Comparison of ENCODE assay signal across 12 mouse cellular contexts in genomic region chr5:122763271-122764031, GRCm38 (mm10). TPM values are rescaled to one million over a fixed set of nuclear protein-coding genes. Genes with fewer than 3 reads are reported as not detected.
DNase-seq lines count a peak whose midpoint lies in the region; ATAC-seq and TF ChIP-seq lines count a peak whose summit lies in the region.
"Had no signal": no experiment of that assay in that cellular context is flagged by ENCODE, and none has a peak within 500 bp of the region (broad histone marks: within the 10 kb centered on the region; RNA-seq: fewer than 3 reads in every experiment).

No protein-coding gene starts in this region.

- peak overlapping the region; percentile 15 to 50; a peak in 2 of 4 replicates for H3K27ac ChIP-seq in heart, embryonic 14.5 days (replicated peaks in 1 of 2; ENCODE audit: control insufficient read depth in 1 of 2, insufficient read depth in 1 of 2, low read depth in 2 of 2, low read length in 2 of 2)
- peak overlapping the region; percentile 51 for H3K27ac ChIP-seq in testis, adult 2 months (ENCODE audit: control insufficient read depth, insufficient read depth, low read depth, low read length)
- H3K27ac ChIP-seq in stomach, embryonic 14.5 days (ENCODE audit: low read length), result peak overlapping the region; percentile 27; the same call in 1 of the 2 replicates
- H3K27ac ChIP-seq: limb, embryonic 10.5 days had no signal

- H3K9ac ChIP-seq in heart, embryonic 14.5 days (ENCODE audit: low read length), result peak overlapping the region; percentile 42
- H3K9ac ChIP-seq in stomach, embryonic 14.5 days (replicated peaks; ENCODE audit: low read depth, low read length), result no peak overlapping the region

- peak overlapping the region; percentile 40 for H3K4me2 ChIP-seq in heart, embryonic 14.5 days (ENCODE audit: low read length)
- no peak overlapping the region for H3K4me2 ChIP-seq in stomach, embryonic 14.5 days (replicated peaks; ENCODE audit: low read depth, low read length)

- TF ChIP-seq CTCF in testis, adult 2 months (IDR thresholded peaks at IDR 0.05; ENCODE audit: control insufficient read depth, insufficient read depth, insufficient replicate concordance, low read depth, low read length), result no peak

- no peaks in the 10 kb centered on the region for H3K27me3 ChIP-seq in heart, embryonic 14.5 days (ENCODE audit: control insufficient read depth, insufficient read depth, low read length)
- no peaks in the 10 kb centered on the region; the same call in 1 of the 2 replicates for H3K27me3 ChIP-seq in testis, adult 2 months (ENCODE audit: control insufficient read depth, insufficient read depth, low read length)
- no peaks in the 10 kb centered on the region for H3K27me3 ChIP-seq in stomach, embryonic 14.5 days (ENCODE audit: control insufficient read depth, insufficient read depth, low read length)

- no peak overlapping the region for H3K4me3 ChIP-seq in heart, embryonic 14.5 days (ENCODE audit: control insufficient read depth in 1 of 2, insufficient read depth in 1 of 2, low read depth in 1 of 2, low read length in 2 of 2)
- H3K4me3 ChIP-seq in testis, adult 2 months (ENCODE audit: control insufficient read depth, low read depth, low read length), result peak overlapping the region; percentile 41
- no peak overlapping the region for H3K4me3 ChIP-seq in stomach, embryonic 14.5 days (ENCODE audit: low read depth, low read length)
- H3K4me3 ChIP-seq: limb, embryonic 10.5 days had no signal

- peaks cover 19 to 20% of the 10 kb centered on the region in 2 experiments for H3K4me1 ChIP-seq in heart, embryonic 14.5 days (ENCODE audit: control insufficient read depth in 2 of 2, insufficient read depth in 2 of 2, low read length in 2 of 2)
- H3K4me1 ChIP-seq in testis, adult 2 months (ENCODE audit: control insufficient read depth, insufficient read depth, low read length), result peaks cover 8% of the 10 kb centered on the region
- H3K4me1 ChIP-seq in stomach, embryonic 14.5 days (ENCODE audit: control insufficient read depth, insufficient read depth, low read length), result 0 out of 2 replicates have a peak, but pooled peaks cover 5% of the 10 kb centered on the region
- H3K4me1 ChIP-seq: limb, embryonic 10.5 days had no signal

- peaks cover 9% of the 10 kb centered on the region; the same call in 1 of the 2 replicates for H3K36me3 ChIP-seq in heart, embryonic 14.5 days (ENCODE audit: control insufficient read depth, insufficient read depth, low read length)
- H3K36me3 ChIP-seq in testis, adult 2 months (ENCODE audit: control insufficient read depth, insufficient read depth, low read length), result no peaks in the 10 kb centered on the region
- H3K36me3 ChIP-seq in stomach, embryonic 14.5 days (ENCODE audit: control insufficient read depth, insufficient read depth, low read length), result peaks cover 3% of the 10 kb centered on the region; the same call in 1 of the 2 replicates

- ATAC-seq in heart, embryonic 14.5 days (ENCODE audit: insufficient number of reproducible peaks, insufficient read depth, low FRiP score, low read depth), result 0 out of 2 replicates have a peak, but pooled peaks have one; percentile 24
- peak; percentile 28 for ATAC-seq in granulocyte monocyte progenitor cell, adult 5-6 weeks (replicated peaks; ENCODE audit: poor library complexity, severe bottlenecking)
- no peak for ATAC-seq in stomach, embryonic 14.5 days (ENCODE audit: insufficient number of reproducible peaks, insufficient read depth, low FRiP score, low read depth)
- ATAC-seq: forebrain, embryonic 14.5 days had no signal

- no peak for TF ChIP-seq POLR2A in testis, adult 2 months (IDR thresholded peaks at IDR 0.05; ENCODE audit: control insufficient read depth, low read depth, low read length)

- H3K9me3 ChIP-seq in heart, embryonic 14.5 days (ENCODE audit: control insufficient read depth, low read length), result no peaks in the 10 kb centered on the region
- H3K9me3 ChIP-seq in stomach, embryonic 14.5 days (ENCODE audit: control insufficient read depth, low read depth, low read length), result no peaks in the 10 kb centered on the region
- H3K9me3 ChIP-seq: limb, embryonic 10.5 days had no signal

- 50% methylated on average over 29 of the region's 29 CpGs for WGBS in heart, embryonic 14.5 days
- 70% methylated on average over 29 of the region's 29 CpGs for WGBS in stomach, embryonic 14.5 days

- DNase-seq in heart, postnatal 14 days, result no peak
- DNase-seq in testis, postnatal 10 days (ENCODE audit: low spot score), result no peak
- no peak for DNase-seq in layer of hippocampus, postnatal 14 days (ENCODE audit: low spot score in 2 of 2)
- no peak for DNase-seq in adrenal gland, postnatal 25 days
- DNase-seq: embryo, embryonic 11 days; thymus, postnatal 25 days had no signal

- intact Hi-C loops in heart, postnatal 14 days (cut with DNase I), result no loop called here

RNA-seq across cellular contexts. Expression of gene Camkk2, which starts 15.8 kb away (rescaled TPM):
- 11.2 and 12.4 TPM in 2 replicates for polyA plus RNA-seq in heart, embryonic 14.5 days (2014; fragmentation: Nextera tagmentation; extraction: Ambion mirVana)
- total RNA-seq in heart, postnatal 14 days (2021), result 10 to 100 TPM; 11.4 to 11.7 TPM
- 18.9 and 22.3 TPM in 2 replicates for polyA plus RNA-seq in testis, adult 2 months (2012; rRNA removed)
- total RNA-seq in granulocyte monocyte progenitor cell, adult 5-6 weeks (2014; fragmentation: Nextera tagmentation), result 46.5 and 59.1 TPM in 2 replicates
- 32.9 and 36.4 TPM in 2 replicates for total RNA-seq in granulocyte monocyte progenitor cell, adult 5-6 weeks (2017)
- 25.7 and 28.2 TPM in 2 replicates for polyA plus RNA-seq in stomach, embryonic 14.5 days (2014; fragmentation: Nextera tagmentation; extraction: Ambion mirVana)
- total RNA-seq in layer of hippocampus, postnatal 14 days (2021), result 100 to 1,000 TPM; 116 to 120 TPM
- 25.6 and 27.6 TPM in 2 replicates for total RNA-seq in adrenal gland, postnatal 25 days (2021)

RNA-seq across cellular contexts. Expression of gene P2rx4, which starts 56.1 kb away (rescaled TPM):
- polyA plus RNA-seq in heart, embryonic 14.5 days (2014; fragmentation: Nextera tagmentation; extraction: Ambion mirVana), result 17.9 and 18.9 TPM in 2 replicates
- total RNA-seq in heart, postnatal 14 days (2021), result 10 to 100 TPM; 13.5 to 14.1 TPM
- 7.8 and 9.0 TPM in 2 replicates for polyA plus RNA-seq in testis, adult 2 months (2012; rRNA removed)
- total RNA-seq in granulocyte monocyte progenitor cell, adult 5-6 weeks (2014; fragmentation: Nextera tagmentation), result 40.6 and 45.9 TPM in 2 replicates
- total RNA-seq in granulocyte monocyte progenitor cell, adult 5-6 weeks (2017), result 7.2 and 17.1 TPM in 2 replicates
- polyA plus RNA-seq in stomach, embryonic 14.5 days (2014; fragmentation: Nextera tagmentation; extraction: Ambion mirVana), result 20.7 and 21.1 TPM in 2 replicates
- total RNA-seq in layer of hippocampus, postnatal 14 days (2021), result 10 to 100 TPM; 11.0 to 11.4 TPM
- total RNA-seq in adrenal gland, postnatal 25 days (2021), result 37.6 and 41.9 TPM in 2 replicates

RNA-seq across cellular contexts. Expression of gene Anapc5, which starts 57.7 kb away (rescaled TPM):
- polyA plus RNA-seq in heart, embryonic 14.5 days (2014; fragmentation: Nextera tagmentation; extraction: Ambion mirVana), result 327 and 338 TPM in 2 replicates
- 100 to 1,000 TPM; 162 to 181 TPM for total RNA-seq in heart, postnatal 14 days (2021)
- polyA plus RNA-seq in testis, adult 2 months (2012; rRNA removed), result 109 and 115 TPM in 2 replicates
- total RNA-seq in granulocyte monocyte progenitor cell, adult 5-6 weeks (2014; fragmentation: Nextera tagmentation), result 306 and 321 TPM in 2 replicates
- 339 and 341 TPM in 2 replicates for total RNA-seq in granulocyte monocyte progenitor cell, adult 5-6 weeks (2017)
- polyA plus RNA-seq in stomach, embryonic 14.5 days (2014; fragmentation: Nextera tagmentation; extraction: Ambion mirVana), result 478 and 484 TPM in 2 replicates
- 100 to 1,000 TPM; 215 to 219 TPM for total RNA-seq in layer of hippocampus, postnatal 14 days (2021)
- total RNA-seq in adrenal gland, postnatal 25 days (2021), result 206 and 209 TPM in 2 replicates
